Mouse (Mus musculus) urinary bladder, adult 2 months (tissue): ENCODE measurements around the gene Csnka2ip. TPM values are rescaled to one million over a fixed set of nuclear protein-coding genes. Genes with fewer than 3 reads are reported as not detected.

Experiments used
- DNase-seq: peaks from one replicate; pipeline ENCODE4 v3.0.0; 2022; ENCODE audit warnings: low spot score
- polyA plus RNA-seq: library from polyadenylated mRNA; depleted of rRNA; stranded (reverse); fragments of >200 nt; gene quantifications from 2 replicates; pipeline ENCODE4 v1.2.3, GENCODE M21; 2012; rRNA removed

Gene Csnka2ip
- polyA plus RNA-seq, result 0.03 TPM in 1 of 2 replicates, not detected in the other

DNA sequence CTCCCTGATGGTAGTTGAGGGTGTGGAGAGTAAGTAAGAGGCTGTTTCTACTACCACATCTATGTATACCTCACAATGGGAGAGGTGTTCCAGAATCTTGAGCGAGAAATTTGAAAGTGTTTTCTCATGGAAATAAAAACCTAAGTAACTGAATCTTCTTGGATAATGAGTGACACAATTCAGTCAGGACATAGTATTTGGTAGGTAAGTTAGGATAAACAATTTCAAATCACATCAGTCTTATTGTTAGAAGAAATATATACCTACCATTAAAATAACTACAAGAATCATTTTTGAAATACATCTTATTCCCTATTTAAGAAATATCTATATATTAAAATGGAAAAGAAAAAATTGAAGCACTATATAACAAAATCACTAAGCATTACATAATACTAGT, at the start of gene Csnka2ip:
Gene Csnka2ip (minus strand): TSS at position 101 of the 400 bp plus-strand sequence.
- no peak for DNase-seq

DNA sequence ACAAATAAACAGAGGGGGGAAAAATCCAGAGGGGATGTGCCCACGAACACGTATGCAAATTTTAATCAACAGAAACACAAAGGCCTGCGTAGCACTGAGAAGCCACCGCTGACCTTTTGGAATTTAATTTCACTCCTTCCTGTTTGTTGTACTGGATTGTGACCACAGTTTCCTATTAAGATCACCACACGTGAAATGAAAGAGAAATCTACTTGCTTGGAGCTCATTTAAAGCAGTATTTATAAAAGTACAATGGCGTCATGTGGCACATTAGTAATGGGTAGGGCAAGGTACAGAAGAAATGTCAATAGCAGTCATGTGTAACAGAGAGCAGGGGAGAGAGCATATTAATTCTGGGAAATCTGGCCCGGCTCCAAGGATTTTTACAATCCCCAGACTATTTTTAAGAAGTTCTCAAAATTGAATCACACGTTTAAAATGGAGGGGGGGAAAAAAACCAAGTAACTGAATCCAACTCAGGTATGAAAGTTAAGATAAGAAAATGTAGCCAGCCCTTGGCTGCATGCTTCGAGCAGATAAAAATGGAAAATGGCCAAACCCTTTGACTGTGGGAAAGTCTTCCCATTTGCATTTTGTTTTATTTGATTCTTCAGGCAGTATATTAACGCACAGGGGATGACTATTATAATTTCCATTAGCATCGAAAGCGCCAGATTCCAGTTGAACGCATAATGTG, 47.5 kb upstream of the Csnka2ip start:
- DNase-seq, result no peak

DNA sequence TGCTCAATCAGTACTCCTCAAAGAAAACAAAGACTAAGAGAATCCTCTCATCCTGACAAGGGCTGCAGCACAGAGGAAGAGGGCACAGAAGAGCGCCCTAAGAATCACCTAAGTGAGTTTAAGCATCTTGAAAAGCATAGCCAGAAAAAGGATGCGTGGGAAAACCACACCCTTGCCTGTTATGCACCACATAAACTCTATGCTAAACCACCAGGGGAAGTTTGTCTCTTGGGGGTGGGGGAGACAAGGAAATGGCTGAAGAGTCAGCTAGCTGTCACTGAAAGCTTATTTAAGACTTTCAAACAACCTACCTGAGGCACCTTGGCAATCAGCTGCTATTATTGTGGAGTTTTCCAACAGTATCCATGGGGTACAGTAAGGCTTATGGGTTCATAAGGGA, 45.6 kb upstream of the Csnka2ip start:
- no peak for DNase-seq

DNA sequence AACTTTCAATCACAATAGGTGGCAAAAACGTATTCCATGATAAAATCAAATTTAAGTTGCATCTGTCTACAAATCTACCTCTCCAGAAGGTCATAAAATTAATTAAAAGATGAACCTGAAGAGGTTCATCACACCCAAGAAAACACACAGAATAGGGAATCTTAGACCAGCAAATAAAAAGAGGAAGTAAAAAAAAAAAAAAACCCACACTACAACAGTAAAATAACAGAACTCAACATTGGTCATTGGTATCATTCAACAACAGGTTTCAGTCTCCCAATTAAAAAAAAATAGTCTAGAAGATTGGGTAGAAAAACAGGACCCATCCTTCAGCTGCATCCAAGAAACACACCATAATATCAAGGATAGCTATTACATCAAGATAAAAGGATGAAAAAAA, 32.9 kb upstream of the Csnka2ip start:
- DNase-seq, result no peak

DNA sequence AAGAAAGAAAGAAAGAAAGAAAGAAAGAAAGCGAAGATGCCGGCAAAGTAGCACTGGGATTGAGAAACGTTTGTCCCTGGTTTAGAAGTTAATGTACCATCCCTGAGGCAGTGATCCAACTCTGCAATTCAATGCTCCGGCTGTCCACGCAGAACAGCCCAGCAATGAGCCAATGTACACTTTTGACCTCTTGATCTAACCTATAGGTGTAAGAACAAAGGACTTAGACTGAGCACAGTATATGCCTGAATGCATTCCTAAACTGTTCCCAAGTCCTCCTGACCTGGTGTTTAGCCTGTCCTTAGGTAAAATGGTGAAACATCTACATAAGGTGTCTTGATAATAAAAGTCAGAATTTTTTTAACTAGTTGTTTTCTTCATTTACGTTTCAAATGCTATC, 17.9 kb upstream of the Csnka2ip start:
- no peak for DNase-seq

DNA sequence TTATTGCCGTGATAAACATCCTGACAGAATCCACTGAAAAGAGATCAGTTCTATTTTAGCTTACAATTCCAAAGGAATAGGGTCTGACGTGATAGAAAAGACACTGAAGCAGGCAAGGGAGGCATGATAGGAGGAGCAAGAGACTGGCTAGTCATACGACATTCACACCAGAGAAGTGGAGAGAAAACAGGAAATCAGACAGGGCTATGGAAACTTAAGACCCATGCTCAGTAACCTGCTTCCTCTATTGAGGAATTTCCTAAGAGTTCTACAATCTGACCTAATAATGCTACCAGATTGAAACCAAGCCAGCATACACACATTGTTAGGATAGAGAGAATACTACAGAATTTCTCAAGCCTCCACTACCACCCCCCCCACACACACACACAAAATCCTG, 12.4 kb upstream of the Csnka2ip start:
- DNase-seq, result no peak

DNA sequence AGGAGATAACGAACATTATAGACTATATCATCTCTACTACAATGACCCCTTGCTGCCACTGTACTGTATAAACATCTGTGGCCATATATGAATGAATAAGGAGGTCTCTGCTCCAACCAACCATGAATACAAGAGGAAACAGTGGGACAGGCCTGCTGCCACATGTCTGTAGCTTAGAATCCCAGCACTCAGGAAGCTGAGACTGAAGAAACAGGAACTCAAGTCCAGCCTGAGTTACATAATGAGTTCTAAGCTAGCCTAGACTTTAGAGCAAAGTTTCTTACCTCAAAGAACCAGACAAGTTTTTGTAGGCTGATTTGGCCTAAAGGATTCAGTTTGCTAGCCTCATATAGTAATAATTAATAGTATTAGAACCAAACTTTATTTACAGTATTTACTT, 5.6 kb upstream of the Csnka2ip start:
- no peak for DNase-seq

DNA sequence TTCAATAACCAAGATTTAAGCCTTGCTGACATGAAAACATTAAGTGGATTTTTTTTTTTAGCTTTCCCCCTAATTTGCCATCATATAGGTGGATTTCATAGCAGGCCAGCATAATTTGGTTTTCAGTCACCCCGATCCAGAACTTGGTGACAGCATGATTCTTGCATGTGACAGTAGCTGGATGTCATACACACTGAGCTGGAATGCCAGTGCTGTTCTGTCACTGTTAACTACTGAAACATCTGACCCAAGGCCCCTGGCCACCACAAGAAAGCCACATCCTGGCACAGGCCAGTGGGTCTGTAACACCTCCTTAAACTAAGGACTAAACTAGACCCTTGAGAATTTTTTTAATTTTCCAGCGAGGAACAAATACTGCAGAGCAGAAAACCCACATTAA, 15.4 kb downstream of the Csnka2ip start:
- DNase-seq, result no peak

DNA sequence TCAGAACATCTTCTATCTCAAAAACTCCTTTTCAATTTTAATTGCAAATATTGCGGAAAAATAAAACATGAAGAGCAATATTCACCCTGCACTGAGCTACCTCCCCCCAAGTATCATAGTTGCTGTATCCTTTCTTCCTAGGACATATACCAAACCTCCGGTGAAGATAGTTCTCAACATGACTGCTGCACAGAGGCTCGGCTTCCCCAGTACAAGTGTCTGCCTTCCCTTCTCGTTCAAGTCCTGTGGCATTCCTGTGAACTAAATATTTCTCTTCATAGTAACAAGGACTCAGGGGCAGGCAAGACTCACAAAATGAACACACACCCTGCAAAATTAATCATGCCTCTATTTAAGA, 16.0 kb downstream of the Csnka2ip start:
- no peak for DNase-seq

DNA sequence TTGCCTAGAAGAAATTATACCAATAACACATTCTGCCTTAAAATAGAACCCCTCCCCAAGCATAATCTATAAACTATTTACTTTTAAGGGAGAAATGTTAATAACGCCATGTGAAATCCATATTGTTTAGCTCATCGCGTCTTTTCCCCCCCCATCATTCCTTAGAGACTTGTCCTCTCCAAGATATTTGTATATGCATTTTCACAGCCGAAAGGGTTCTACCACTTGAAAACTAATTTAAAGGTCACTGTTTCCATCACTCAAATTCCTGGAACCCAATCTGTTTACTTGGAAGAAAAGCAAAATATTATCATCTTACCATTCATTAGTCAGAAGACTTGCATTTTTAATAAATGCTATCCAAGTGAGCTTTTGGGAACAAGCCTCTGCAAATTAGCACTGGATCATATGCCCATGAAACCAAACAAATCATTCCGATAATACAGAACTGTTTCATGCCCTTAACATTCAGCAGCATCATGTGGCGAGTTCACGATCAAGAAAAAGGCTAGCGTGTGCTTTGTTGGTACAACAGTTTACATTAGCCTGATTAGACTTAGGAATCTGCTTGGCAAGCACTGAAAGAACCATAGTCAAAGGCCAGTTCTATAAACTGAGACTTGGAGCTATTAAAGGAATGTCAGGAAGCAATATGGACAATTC, 16.5 kb downstream of the Csnka2ip start:
- no peak for DNase-seq

DNA sequence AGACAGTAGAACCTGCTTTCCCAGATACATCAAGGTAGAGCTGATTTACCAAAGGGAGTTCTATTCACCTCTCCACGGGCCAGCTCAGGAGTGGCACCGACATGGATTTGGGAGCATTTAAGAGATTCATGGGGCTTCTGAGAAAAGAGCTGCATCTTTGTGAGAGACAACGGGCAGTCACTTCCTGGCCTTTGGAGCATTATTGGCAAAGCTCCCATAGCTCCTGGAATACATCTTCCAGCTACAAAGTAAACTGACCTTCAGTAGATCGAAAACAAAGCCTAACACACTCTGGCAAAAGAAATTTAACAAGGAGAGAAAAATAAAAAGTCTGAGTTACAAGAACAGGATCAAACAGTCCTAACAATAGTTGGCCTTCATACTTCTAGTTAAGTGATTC, 17.6 kb downstream of the Csnka2ip start:
- DNase-seq, result no peak

DNA sequence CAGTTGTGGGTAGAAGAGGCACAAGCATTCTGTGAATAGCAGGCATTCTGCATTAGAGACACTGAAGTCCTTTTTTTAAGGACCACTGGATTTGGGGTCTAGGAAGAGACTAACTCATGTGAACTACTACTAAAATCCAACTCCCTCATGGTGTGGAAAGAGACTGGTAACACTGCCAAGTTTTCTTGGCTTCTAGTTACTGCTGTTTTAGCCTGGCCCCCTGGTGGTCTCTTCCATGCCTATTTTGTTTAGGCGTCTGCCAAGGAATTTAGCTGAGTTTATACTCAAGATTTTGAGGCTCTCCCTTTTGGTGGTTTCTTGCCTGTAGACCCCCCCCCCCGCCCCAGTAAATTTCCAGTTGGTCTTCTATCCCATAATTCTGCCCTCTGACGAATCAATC, 18.8 kb downstream of the Csnka2ip start:
- DNase-seq, result no peak

DNA sequence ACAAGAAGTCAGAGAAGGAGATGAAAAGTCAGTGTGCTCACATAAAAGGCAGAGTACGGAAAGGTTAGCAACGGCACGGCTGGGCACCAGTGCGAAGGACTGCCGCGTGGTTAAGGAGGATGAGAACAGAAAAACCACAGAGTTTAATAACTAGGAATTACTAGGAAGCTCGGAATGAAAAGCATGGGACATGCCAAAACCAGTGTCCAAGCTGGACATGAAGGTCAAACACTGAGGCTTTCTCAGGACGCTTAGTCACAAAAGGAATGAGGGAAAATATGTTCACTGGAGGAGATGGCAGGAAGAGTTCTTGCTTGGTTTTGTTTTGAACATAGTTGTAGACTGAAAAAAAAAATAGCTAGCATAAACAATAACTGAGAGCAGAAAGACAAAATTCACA, 32.7 kb downstream of the Csnka2ip start:
- DNase-seq, result no peak

DNA sequence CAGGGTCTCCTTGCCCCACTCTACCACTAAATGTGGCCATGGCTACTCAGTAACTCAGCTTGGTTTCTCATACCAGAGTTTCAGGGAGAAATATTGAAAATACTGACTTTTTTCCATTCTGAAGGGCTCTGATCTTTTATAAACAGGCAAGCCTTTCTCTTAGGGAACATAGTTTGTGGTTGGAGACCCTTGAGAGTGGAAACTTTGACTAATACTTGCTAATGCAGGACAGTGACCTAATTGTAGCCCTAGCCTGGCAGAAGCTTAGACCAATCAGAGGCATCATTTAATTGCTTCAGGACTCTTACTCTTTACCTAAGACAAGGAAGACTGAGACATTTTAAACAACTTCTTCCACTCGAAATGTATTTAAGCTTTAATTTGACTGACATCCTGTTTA, 39.1 kb downstream of the Csnka2ip start:
- DNase-seq, result no peak

DNA sequence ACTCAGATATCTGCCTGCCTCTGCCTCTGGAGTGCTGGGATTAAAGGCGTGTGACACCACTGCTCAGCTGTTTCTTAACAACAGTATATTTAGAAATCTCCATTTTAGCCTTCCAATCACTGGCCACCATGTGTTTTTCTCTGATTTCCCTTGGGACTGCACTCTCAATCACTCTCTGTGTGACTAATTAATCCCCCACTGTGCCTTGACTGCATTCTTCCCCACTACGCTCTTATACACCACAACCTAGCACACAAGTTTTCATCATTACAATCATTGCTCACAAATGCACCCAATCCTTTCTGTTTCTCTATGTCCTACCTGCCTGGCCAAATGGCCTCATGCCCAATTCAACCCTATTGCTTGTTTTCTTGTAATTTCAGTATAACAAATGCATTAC, 43.7 kb downstream of the Csnka2ip start:
- no peak for DNase-seq

DNA sequence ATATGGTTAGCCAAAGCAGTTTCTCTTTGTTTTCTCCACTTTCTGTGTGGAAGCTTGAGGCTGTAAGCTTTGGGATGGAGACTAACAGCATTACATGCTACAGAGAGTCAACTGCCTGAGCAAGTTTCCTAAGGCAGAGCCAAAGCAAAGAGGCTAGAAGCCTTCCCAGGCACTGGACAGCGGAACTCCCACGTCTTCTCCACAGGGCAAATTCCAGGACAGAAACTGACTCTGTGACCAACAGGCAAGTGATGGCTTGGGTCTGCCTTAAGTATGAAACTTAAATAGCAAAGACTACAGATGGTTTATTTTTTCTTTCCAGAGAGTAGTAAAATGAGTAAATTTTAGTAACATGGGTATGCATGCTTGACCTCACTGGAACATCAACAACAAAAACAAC, 75.3 kb downstream of the Csnka2ip start:
- no peak for DNase-seq

DNA sequence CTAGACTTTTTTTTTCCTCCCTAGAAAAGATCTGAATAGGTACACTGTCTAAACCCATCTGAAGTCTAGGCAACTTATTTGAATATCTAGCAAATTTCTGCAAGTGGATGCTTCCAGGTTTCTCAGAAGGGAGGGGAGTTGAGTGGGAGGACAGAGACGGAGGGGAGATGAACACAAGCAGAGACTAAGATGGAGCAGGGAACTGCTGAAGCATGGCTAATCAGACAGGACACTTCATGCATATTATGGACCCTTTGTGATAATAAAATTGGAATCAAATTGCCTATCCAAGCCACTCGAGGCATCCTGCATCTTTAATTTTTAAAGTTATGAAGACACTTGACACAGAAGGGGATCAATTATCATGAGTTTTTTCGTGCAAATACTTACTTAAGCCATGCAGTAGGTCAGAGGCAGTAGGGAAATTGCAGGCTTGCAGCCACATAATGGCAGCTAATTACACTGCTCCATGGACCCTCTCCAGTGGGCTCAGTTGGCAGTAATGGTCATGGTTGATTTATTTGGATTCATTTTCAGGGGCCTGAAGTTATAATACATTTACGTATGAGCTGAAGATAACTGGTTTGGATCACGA, 78.1 kb downstream of the Csnka2ip start:
- DNase-seq, result no peak

DNA sequence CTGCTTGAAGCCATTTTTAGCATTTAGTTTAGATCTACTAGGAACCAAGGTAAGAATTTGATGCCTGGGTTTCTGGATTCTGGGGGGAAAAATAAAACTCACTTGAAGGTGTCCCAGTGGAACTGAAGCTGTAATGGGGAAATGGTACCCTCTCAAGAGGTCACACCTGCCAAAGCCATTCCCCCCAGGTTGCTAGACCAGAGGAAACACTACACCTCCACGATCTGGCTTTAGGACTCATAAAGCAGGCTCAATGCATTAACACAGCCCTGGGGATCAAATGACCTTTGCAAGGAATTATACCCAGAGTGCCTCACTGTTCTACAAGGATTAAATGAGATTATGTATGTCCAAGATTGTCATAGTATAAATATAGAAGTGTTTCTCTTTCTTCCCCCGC, 88.8 kb downstream of the Csnka2ip start:
- no peak for DNase-seq

Other genes with a start within 250 kb of the Csnka2ip start
- 20.6 and 21.3 TPM in 2 replicates for gene 4930453N24Rik, start 168.8 kb upstream of the Csnka2ip start, polyA plus RNA-seq
- gene Zfp654, start 249.2 kb upstream of the Csnka2ip start, polyA plus RNA-seq, result 8.4 and 8.5 TPM in 2 replicates
- gene Cggbp1, start 249.6 kb upstream of the Csnka2ip start, polyA plus RNA-seq, result 46.5 and 51.7 TPM in 2 replicates